Mouse (Mus musculus) kidney, adult 9 months (tissue): Measurements from ENCODE around the gene Sh3tc1.

Experiments used
- DNase-seq: peaks from one replicate; pipeline ENCODE4 v3.0.0; 2022

Gene Sh3tc1

DNA sequence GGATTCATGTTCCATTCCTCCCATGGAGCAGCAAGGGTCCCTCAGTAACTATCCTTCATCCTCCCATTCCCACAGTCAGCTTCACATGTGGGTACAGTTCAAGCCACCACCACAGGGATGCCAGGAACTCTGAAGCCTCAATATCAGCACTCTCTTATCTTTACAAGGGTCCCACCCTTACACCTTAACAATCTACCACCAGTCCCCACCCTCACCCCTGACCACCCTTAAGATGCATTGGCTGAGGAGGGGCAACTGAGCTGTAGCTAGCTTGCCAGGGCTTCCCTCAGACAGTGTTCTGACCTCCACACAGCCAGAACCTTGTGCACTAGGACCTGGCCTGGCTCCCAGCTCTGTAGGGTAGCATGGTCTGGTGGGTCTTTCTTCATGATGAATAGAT, 20.4 kb downstream of the Sh3tc1 start:
- no peak for DNase-seq

DNA sequence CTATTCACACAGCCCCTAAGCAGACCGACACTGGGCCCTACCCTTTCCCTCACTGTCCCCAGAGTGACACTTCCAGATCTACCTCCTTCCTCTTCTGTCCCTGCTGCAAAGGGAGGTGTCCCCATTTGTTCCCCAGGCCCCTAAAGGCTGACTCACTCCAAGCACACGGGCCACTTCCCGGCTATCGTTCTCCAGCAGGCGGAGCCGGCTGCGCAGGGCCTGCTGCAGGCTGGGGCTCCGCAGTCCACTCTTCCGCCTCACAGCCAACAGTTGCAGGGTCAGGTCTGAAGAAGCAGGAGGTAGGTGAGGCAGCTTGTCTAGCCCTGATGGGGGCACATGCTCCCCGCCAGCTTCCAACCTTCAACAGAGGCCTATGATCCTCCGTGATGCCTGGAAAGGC, 21.0 kb downstream of the Sh3tc1 start:
- no peak for DNase-seq

DNA sequence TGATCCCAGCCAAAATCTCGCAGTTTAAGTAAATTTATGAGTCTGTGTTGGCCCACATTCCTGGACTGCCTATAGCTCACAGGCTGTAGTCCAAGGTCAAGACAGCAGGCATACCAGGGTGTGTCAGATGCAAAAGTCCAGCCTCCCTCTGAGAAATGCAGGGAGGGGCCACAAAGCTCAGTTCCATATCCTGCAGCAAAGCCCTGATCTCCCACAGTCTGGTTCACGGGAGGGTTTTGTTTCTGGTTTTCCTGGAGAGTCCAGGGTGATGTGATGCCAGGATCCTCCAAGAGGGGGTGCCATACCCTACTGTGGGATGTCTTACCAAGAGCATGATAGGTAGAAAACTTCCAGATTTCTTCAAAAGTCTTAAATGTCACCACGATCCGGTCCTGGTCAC, 21.8 kb downstream of the Sh3tc1 start:
- DNase-seq: peak; percentile 71

DNA sequence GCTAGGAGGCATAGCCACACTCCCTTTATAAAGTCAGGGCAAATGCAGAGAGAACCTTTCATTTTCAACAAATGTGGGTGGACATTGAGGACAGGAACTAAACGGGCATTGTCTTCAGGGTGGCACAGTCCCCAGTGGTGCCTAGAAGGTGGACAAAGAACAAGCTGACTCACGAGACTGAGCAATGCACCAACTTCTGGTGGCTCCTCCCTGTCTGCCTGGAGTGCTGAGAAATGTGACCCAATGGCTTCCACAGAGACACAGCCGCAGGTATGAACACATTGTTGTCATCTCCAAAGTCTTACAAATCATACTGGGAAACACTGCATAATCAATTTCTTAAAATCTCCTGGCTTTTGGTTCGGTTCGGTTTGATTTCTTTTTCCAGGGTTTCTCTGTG, 22.3 kb downstream of the Sh3tc1 start:
- no peak for DNase-seq

DNA sequence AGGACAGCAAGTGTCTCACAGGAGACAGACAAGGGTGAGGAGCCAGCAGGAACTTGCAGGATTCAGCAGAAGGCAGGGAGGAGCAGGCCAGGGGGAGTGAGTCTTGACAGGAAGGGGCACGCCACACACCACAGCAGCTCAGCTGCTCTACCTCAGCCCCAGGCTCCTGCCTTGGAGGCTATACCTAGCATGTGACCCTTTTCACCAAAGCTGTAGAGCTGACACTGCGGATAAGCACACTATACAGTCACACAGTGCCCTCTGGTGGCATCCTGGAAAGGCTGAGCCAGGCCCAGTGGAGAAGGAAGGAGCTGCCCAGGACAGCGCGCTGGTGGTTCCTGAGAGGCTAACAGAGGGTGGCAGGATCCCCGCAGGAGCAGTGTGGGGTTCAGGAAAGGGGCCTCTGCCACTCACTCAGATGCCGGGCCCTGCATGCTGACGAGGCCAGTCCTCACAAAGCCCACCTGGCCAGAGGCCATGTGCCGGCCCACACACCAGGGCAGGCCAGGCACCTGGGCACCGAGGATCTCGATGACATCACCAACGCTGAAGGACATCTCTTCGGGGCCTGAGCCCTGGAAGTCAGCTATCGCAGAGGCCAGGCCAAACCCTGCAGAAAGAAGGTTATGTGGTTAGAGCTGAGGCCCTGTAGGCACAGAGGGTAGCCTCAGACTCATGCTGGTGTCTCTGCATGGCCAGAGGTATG, 26.0 kb downstream of the Sh3tc1 start:
- peak; percentile 69 for DNase-seq

DNA sequence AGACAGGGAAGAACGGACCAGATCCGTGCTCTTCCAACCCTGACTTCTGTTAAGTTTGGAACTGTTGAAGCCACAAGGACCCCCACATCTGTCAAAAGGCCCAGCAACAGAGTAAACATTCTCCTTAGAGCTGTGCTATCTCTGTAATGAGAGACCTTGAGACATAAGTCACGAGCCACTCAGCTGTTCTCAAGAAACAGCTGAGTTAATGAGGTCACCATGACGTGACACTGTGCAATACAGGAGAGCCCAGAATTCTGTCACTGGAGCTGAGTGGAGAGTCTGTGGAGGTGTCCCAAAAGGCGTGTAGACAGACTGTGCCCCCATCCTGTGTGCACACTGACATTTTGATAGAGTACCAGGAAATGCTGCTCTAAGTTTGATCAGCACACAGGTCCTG, 27.3 kb downstream of the Sh3tc1 start:
- DNase-seq: no peak

DNA sequence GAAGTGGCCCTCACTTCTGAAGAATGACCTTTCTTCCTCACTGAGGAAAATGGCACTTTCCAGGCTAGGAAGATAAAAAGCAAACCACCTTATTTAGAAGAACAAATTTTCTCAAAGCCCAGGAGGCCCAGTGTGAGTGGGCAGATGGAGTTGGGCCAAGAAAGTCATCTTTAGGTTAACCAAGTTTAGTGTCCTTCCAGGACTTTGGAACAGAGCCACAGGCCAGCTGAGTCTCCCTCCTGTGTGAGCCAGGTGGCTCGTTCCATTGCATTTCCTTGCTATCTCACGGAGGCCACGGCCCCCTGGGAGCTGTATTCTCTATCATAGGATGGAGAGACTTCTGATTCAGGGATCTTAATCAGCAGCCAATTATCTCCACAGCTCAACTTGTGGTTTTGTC, 28.9 kb downstream of the Sh3tc1 start:
- no peak for DNase-seq

DNA sequence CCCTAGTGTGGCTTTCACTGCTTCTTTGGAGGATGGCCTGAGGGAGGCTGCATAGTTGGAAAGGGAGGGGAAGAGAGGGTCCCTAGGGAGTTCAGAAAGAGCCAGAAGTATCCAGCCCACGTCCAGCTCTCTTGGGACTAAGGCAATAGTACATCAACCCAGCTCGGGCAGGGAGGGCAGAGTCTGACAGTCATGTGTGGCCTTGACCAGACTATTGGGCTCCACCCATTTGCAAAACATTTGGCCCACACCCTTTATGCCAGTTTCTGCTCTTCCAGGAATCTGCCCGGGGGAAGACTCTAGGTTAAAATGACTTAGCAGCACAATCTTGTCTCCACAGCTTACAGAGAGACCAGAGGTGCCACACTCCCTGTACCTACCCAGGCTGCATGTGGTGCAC, 29.3 kb downstream of the Sh3tc1 start:
- no peak for DNase-seq

DNA sequence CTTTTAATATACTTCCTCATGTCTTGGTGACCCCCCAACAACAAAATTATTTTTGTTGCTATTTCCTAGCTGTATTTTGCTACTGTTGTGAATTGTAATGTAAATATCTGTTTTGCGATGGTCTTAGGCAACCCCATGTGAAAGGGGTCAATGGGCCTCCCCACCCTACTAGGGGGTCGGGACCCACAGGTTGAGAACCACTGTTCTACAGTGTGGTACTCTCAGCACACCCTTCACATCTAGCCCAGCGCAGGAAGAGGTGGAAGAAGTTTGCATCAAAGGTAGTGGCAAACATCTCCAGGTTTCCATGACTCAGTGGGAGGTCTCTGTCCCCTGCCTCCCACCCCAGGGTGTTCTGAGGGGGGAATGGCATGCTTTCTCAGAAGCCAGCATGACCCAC, 34.4 kb downstream of the Sh3tc1 start:
- no peak for DNase-seq

DNA sequence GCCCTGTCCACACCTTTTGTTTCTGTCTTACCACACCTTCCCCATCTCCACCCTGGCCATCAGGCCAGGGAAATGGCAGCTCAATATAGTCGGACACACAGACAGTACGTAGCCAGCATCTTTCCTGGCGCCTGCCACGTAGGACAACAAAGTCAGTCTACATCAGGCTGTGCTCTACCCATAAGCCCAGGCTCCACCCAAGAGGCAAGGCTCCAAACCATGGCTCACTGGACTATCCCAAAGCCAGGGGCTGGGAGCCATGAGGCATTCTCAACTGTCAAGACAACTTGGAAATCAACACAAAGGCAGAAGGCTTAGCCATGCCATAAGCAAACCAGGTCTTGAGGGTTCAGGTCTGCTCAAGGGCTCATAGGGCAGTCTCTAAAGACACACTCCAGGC, 36.0 kb downstream of the Sh3tc1 start:
- no peak for DNase-seq

DNA sequence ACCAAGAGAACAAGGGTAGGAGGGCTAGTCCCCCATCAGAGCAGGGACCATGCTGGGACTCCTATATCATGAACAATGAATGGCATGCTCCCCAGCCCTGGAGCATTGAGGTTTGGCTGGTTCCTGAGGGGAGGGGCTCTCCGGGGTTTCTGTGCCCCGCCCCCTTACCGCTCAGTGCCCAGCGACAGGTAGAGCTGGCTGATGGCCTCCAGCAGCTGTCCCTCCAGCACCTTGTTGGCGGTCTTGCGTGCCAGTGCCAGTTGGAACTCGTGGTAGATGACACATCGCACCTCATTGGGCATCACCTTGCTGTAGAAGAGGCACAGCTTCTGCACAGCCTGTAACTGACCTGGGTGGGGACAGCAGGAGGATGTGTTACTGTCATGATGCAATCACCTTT, 36.6 kb downstream of the Sh3tc1 start:
- no peak for DNase-seq

DNA sequence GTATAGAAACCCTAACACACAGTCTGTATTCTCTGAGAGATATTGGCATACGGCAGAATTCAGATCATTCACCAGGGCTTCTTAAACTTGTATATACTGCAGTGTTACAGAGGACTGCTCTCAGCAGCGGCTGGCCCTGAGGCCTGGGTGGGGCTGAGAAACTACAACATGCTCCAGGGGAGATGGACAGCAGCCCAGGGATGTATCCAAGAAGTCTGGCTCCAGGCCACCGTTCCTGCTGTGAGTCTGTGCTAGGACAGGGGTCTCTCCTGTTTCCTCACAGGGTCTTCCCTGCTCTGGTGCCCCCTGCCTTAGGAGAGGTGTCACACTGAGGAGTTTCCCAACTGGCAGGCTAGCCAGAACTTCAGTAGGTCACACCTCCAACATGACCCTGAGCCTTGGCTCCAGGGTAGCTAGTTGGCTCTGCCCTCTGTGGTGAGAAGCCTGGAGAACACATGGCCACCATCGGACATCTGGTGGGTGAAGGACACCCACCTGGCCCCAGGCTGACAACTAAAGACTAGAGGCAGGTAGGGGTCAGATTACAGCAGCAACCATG, 37.1 kb downstream of the Sh3tc1 start:
- no peak for DNase-seq

DNA sequence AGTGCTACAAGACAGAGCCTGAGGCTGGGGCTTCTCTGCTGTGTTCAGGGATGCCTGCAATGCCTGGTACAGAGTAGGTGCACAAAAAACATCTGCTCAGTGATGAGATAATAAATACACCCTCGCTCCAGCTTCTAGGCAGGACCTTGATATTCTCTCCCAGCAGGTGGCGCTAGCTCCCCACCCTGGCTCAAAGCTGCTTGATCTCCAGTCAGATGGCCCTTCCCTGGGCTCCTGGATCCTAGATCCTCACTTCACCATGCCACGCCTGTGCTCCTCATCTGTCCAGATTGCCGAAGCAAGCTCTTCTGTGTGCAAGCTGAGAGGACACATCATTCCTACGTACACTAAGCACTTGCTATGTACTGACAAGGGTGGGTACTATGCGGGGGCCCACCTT, 38.7 kb downstream of the Sh3tc1 start:
- peak; percentile 74 for DNase-seq

DNA sequence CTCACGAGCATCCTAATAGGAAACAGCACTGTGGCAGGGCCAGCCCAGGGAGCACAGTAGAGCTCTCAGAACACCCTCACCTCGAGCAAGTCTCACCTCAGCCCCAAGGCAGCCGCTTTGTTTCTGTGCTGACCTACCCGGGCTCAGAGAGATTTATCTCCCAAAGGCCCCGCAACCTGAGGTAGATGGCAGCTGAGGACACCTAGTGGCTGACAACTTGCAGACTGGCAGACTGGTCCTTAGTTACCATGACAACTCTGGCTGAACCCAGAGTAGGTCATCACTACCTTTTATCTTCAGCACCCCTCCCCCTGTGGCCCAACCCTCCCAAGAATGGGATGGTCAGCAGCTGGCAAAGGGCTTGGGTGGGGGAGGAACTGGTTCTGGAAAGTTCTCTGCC, 44.0 kb downstream of the Sh3tc1 start:
- peak; percentile 49 for DNase-seq

DNA sequence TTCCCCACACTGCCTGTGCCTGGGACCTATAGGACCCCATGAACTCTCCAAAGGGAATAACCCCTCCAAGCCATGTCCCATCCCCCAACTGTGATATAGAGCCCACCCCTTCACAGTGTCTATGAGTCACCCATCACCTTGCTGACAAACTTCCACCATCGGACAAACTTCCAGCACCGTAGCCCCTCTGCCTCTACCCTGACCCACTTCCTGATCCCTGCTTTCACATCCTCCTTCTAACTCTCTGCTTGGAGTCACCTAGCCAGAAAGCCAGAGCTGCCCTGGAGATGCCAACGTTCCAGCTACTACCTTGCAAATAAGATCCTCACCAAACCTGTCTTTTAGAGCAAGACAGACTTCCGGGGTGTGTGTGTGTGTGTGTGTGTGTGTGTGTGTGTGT, 46.1 kb downstream of the Sh3tc1 start:
- DNase-seq: no peak

DNA sequence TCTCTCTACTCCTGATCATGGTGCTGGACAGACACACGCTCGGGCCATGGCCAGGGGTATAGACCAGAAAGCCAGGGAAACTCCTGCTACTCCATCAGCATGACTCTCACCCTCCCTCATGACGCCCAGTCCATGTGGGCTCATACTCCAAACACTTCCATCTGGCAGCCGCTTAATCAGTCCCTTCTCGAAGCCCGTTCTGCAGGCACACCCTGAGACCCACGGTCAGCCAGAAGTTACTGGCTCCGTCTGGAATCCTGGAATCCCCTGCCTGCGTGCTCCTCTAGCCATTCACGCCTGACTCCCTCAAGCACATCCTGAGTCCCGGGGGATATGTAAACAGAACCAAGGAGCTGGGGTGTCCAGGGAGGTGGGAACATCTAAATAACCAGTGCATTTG, 48.5 kb downstream of the Sh3tc1 start:
- no peak for DNase-seq

DNA sequence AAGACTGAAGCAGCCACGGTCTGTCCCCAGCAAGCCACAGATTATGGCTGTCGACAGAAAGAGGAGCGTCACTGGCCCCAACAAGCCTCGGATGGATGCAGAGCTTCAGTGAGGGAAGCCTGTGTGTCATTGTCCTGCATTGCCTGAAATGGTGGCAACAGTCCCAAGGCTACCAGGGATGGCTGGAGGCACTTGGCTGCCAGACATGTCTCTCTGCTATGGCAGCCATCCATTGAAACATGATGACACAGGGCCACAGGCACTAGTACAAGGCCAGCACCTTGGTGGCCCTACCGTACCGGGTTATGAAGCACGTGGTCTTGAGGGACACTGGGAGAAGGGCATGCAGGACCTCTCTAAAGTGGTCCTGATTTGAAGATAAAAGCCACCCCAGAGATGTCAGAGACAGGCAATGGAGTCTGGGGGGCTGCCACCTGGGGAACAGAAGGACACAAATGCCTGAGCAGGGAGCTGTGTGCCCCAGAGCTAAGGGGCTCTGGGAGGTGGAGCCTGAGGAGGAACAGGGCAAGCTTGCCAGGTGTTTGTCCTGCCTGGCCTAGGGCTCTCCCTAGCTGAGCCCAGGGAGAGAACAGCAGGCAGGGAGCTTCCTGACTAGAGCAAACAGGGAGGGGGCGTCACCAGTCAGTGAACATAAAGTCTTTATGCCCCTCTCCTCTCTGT, 49.2 kb downstream of the Sh3tc1 start:
- no peak for DNase-seq

DNA sequence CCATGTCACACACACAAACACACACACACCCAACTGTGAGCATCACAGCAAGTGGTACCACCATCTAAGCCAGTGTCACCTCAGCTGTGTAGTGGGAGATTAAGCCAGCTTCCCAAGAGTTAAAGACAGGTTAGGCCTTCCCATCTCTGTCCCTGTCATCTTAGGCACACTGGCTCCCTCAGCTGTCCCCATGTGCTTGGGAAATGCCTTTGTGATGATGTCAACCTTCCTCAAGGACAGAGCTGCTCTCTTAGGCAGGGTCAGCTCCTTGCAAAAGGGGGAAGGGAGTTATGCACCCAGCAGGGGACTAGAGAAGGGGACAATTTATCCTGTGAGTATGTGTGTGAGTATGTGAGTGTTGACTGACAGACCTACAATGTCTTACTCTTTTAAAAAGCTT, 50.4 kb downstream of the Sh3tc1 start:
- no peak for DNase-seq

DNA sequence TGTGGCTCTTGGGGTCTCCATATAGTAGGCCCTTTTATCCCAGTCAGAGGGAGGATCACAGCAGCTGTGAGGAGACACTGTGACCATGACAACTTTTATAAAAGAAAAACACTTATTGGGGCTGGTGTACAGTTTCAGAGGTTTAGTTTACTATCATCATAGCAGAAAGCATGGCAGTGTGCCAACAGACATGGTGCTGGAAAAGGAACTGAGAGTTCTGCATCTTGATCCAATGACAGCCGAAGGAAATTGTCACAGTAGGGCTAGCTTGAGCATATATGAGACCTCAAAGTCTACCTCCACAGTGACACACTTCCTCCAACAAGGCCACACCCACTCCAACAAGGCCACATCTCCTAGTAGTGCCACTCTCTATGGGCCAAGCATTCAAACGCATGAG, 50.9 kb downstream of the Sh3tc1 start:
- DNase-seq: no peak

DNA sequence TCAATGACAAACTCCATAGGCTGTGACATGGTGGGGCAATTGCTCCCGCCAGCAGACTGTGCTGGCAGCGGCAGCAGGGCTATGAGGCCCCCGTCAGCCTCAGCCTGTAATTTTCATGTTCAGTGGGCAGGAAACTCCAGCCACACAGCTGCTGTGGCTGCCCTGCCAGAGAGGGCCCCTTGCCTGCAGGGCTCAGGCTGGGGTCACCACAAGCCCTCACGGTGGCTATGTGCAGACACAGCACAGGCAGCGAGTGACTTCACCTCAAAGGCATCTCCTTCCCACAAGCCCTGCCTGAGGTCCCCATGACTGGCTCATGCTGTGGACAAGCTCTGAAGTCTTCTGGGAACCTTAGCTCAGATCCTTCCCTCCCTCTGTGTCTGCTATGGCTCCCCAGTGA, 52.7 kb downstream of the Sh3tc1 start:
- DNase-seq: no peak

DNA sequence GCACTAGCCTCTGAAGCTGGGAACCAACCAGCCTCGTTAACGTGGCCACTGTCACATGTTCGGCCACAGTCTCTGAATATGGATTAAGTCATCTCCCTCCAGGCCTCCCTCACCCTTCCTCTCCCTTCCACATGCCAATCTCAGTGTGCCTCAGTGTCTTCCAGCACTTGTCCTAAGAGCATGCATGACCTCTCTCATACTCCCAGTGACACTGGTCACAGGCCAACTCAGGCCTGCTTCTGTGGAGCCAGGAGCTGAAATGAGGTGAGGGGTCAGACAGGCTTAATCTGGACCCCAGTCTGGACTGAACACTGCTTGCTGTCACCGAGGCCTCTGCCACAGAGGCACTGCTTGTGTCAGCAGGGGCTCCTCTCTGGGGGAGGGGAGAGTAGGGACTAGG, 53.5 kb downstream of the Sh3tc1 start:
- DNase-seq: no peak

DNA sequence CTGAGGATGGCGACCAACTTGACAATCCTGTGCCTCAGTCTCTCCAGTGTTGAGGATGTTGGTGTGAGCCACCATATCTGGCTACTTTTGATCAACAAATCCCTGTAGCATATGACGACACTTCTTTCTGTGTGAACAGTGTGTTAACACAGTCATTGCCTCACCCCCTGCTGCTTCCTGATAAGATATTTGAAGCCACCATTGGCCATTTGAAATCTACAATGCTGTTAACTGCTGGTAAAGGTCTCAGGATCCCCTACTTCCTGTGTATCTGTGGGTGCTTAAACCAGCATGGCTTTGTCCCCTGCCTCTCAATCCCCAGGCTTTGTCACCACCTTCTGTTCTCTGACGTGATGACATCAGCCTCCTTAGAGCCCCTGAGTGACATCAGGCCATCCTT, 54.7 kb downstream of the Sh3tc1 start:
- DNase-seq: no peak

DNA sequence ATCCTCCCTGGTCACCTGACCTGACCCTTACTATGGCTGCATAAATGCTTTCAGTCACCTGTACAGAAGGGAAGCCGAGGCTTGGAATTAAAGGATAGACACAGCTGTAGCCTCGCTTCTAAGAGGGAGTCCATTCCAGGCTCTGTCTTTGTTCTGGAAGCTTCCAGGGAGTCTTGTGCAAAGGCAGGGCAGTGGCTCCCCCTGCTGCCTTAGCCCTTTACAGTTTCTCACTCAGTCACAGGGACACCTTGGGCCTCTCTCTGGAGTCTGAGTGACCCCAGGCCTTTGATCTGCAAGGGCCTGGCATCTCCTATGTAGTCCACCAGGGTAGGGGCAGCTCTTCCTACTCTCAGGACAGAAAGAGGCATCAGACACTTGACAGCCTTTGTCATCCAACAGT, 58.8 kb downstream of the Sh3tc1 start:
- peak; percentile 72 for DNase-seq

DNA sequence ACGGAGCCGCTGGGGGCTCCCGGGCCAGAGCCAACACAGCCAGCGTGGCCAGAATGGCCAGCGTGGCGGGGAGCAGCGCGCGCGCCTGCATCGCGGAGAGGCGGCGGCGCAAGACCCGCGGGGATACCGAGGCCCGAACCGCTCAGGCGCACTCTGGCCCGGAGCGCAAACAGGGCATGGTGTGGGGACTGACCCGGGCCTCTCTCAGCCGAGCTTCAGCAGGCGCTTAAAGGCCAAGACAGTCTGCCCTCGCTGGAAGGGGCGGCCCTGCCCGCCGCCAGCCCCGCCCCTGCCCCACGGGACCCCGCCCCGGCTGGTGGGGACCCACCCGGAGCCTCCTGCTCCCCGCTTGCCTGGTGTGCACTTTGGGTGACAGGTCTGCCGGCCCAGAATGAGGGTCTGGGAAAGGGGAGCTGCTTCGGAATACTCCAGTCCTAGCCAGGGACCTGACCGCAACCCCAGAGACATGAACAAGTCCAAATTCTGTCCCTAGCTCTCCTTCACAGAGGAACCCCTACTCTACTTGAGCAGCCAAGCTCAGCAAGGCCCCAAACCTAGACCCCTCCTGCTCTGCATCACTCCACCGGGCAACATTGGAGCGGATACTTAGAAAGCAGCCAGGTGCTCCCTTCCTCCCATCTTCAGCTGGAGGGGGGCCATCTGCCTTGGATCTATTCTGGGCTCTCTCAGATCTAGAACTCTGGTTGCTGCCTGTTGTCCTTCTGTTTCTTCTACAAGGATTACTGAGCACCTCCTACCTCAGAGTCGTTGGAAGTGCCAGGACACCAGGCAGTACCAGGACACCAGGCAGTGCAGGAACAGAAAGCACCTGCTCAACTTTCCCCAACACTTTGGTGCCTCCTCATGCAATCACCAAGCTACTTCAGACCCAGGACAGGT, 60.3 kb downstream of the Sh3tc1 start, which contains the start of gene Htra3:
TSS of gene Htra3 (minus strand) at position 527 of the 900 bp plus-strand sequence.
- no peak for DNase-seq
